ENCODE assay signal across 8 mouse cellular contexts in the genomic region with DNA sequence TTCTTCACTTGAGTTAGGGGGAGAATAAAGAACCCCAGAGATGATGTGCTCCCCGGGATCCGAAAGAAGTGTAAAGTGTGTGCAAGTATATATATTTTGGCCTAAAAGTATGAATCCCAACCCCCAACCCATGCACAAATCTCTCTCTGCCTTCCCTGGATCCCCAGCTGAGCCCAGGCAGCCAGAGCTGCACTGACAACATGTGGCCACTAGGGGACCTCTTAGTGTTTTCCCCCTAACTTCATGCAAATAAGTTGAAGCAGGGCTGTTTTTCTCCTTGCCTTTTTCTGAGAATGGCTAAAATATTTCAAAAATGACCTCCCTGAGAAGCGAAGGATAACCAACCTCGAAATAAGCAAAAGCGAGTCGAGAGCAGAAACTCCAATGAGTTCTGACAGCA. TPM values are rescaled to one million over a fixed set of nuclear protein-coding genes. Genes with fewer than 3 reads are reported as not detected.
DNase-seq lines count a peak whose midpoint lies in the region; ATAC-seq lines count a peak whose summit lies in the region.

No protein-coding gene starts in this region.

- H3K9me3 ChIP-seq in embryonic facial prominence, embryonic 10.5 days, result no peaks in the 10 kb centered on the region

- intact Hi-C loops in left cerebral cortex, postnatal 4 days (cut with DNase I), result no loop called here

- no peaks in the 10 kb centered on the region for H3K4me1 ChIP-seq in embryonic facial prominence, embryonic 10.5 days

- WGBS in embryonic facial prominence, embryonic 10.5 days, result 52% methylated on average over 6 of the region's 6 CpGs

- no peak for ATAC-seq in activated CD4-positive, CD25-positive, alpha-beta regulatory T cell, adult 4 months

- H3K27me3 ChIP-seq in embryonic facial prominence, embryonic 10.5 days (replicated peaks; ENCODE audit: low read depth, poor library complexity, severe bottlenecking), result peaks cover 3% of the 10 kb centered on the region; the same call in 1 of the 2 replicates

- no peaks in the 10 kb centered on the region for H3K36me3 ChIP-seq in embryonic facial prominence, embryonic 10.5 days (replicated peaks)

- no peak overlapping the region for H3K4me3 ChIP-seq in embryonic facial prominence, embryonic 10.5 days

- H3K27ac ChIP-seq in embryonic facial prominence, embryonic 10.5 days (replicated peaks), result no peak overlapping the region

- DNase-seq in gastrocnemius, adult 18-20 months (ENCODE audit: low spot score), result peak; percentile 39
- DNase-seq in gastrocnemius, postnatal 25 days, result no peak
- DNase-seq in thymus, postnatal 14 days, result peak; percentile 4
- no peak for DNase-seq in thymus, adult 18-20 months
- DNase-seq in embryonic facial prominence, embryonic 10.5 days (ENCODE audit: low spot score), result peak; percentile 42
- peak; percentile 23 for DNase-seq in left cerebral cortex, postnatal 4 days
- DNase-seq in right cerebral cortex, adult 2 months (ENCODE audit: low spot score in 2 of 2), result peak; percentile 5 to 6

RNA-seq across cellular contexts. Expression of gene Pcdh19, which starts 46.2 kb away (rescaled TPM):
- 1 to 10 TPM; 3.6 to 4.3 TPM for total RNA-seq in gastrocnemius, adult 18-20 months (2021)
- 1 to 10 TPM; 3.3 to 5.9 TPM for total RNA-seq in gastrocnemius, postnatal 25 days (2021)
- 3.4 and 5.1 TPM in 2 replicates for polyA plus RNA-seq in embryonic facial prominence, embryonic 10.5 days (2016; fragmentation: Nextera tagmentation; extraction: Ambion mirVana)
- total RNA-seq in left cerebral cortex, postnatal 4 days (2021), result 10 to 100 TPM; 93.4 to 96.2 TPM
- polyA plus RNA-seq in activated CD4-positive, CD25-positive, alpha-beta regulatory T cell, adult 4 months (2017; shearing (Covaris generic)), result not detected

Comparison
In these comparisons a context has a peak if more than half of its experiments do, and no peak if none do; other contexts are left out.
1. DNase-seq: peak in gastrocnemius, adult 18-20 months (single experiment), thymus, postnatal 14 days (single experiment), embryonic facial prominence, embryonic 10.5 days (single experiment), left cerebral cortex, postnatal 4 days (single experiment) and right cerebral cortex, adult 2 months (2 of 2); none in gastrocnemius, postnatal 25 days (single experiment) and thymus, adult 18-20 months (0 of 2).
2. RNA of gene Pcdh19, which starts 46.2 kb away (total RNA-seq): 93.4 to 96.2 TPM in left cerebral cortex, postnatal 4 days; 3.3 to 5.9 TPM in gastrocnemius, postnatal 25 days and 3.6 to 4.3 TPM in gastrocnemius, adult 18-20 months; every median in the first group is over 10 times any median in the second.